Mouse (Mus musculus): Measurements from ENCODE around the gene Dlgap1. TPM values are rescaled to one million over a fixed set of nuclear protein-coding genes. Genes with fewer than 3 reads are reported as not detected.

Gene Dlgap1
- polyA plus RNA-seq, 1 experiment = 310 TPM

GRCm38 (mm10) chr17:70263156-70263555, 294.3 kb downstream of the Dlgap1 start:
- H3K27ac ChIP-seq (ENCODE audit: insufficient read depth, low read length) = no peak overlapping the region
- H3K4me1 ChIP-seq (ENCODE audit: control insufficient read depth, insufficient read depth, low read length) = no peaks in the 10 kb centered on the region
- no peak for TF ChIP-seq CTCF (IDR thresholded peaks at IDR 0.05; ENCODE audit: extremely low read depth, insufficient read depth, low read length)
- no peak for TF ChIP-seq POLR2A (IDR thresholded peaks at IDR 0.05; ENCODE audit: extremely low read depth, insufficient read depth, low read length)
- no peak overlapping the region for H3K4me3 ChIP-seq (ENCODE audit: insufficient read depth, low read length)

- no peak overlapping the region for H3K27ac ChIP-seq (ENCODE audit: insufficient read depth, low read length)
- H3K4me3 ChIP-seq (ENCODE audit: insufficient read depth, low read length) = no peak overlapping the region
- TF ChIP-seq CTCF (IDR thresholded peaks at IDR 0.05; ENCODE audit: extremely low read depth, insufficient read depth, low read length) = no peak
- TF ChIP-seq POLR2A (IDR thresholded peaks at IDR 0.05; ENCODE audit: extremely low read depth, insufficient read depth, low read length) = no peak
- no peaks in the 10 kb centered on the region for H3K4me1 ChIP-seq (ENCODE audit: control insufficient read depth, insufficient read depth, low read length)
Measured at GRCm38 (mm10) chr17:70272125-70272524, 303.3 kb downstream of the Dlgap1 start.

- H3K4me1 ChIP-seq (ENCODE audit: control insufficient read depth, insufficient read depth, low read length) = no peaks in the 10 kb centered on the region; the same call in 1 of the 2 replicates
- H3K4me3 ChIP-seq (ENCODE audit: insufficient read depth, low read length) = no peak overlapping the region
- H3K27ac ChIP-seq (ENCODE audit: insufficient read depth, low read length) = no peak overlapping the region
- no peak for TF ChIP-seq POLR2A (IDR thresholded peaks at IDR 0.05; ENCODE audit: extremely low read depth, insufficient read depth, low read length)
- no peak for TF ChIP-seq CTCF (IDR thresholded peaks at IDR 0.05; ENCODE audit: extremely low read depth, insufficient read depth, low read length)
Measured at GRCm38 (mm10) chr17:70287708-70288107, 318.8 kb downstream of the Dlgap1 start.

- Histone ChIP-seq H3K27ac (ENCODE audit: insufficient read depth, low read length) (no peak overlapping the region), H3K4me3 (ENCODE audit: insufficient read depth, low read length) (no peak overlapping the region), H3K4me1 (ENCODE audit: control insufficient read depth, insufficient read depth, low read length) (no peaks in the 10 kb centered on the region)
- TF ChIP-seq CTCF (IDR thresholded peaks at IDR 0.05; ENCODE audit: extremely low read depth, insufficient read depth, low read length) = no peak
- no peak for TF ChIP-seq POLR2A (IDR thresholded peaks at IDR 0.05; ENCODE audit: extremely low read depth, insufficient read depth, low read length)
Measured at GRCm38 (mm10) chr17:70294106-70294505, 325.2 kb downstream of the Dlgap1 start.

- Histone ChIP-seq H3K4me1 (ENCODE audit: control insufficient read depth, insufficient read depth, low read length) (peaks cover 3% of the 10 kb centered on the region; the same call in 1 of the 2 replicates), H3K27ac (ENCODE audit: insufficient read depth, low read length) (no peak overlapping the region)
- TF ChIP-seq CTCF (IDR thresholded peaks at IDR 0.05; ENCODE audit: extremely low read depth, insufficient read depth, low read length) = no peak
- no peak for TF ChIP-seq POLR2A (IDR thresholded peaks at IDR 0.05; ENCODE audit: extremely low read depth, insufficient read depth, low read length)
Measured at GRCm38 (mm10) chr17:70301941-70302478, 333.1 kb downstream of the Dlgap1 start.

GRCm38 (mm10) chr17:70302656-70303055, 333.8 kb downstream of the Dlgap1 start:
- Histone ChIP-seq H3K4me1 (ENCODE audit: control insufficient read depth, insufficient read depth, low read length) (peaks cover 6% of the 10 kb centered on the region), H3K4me3 (ENCODE audit: insufficient read depth, low read length) (no peak overlapping the region), H3K27ac (ENCODE audit: insufficient read depth, low read length) (no peak overlapping the region)
- TF ChIP-seq POLR2A (IDR thresholded peaks at IDR 0.05; ENCODE audit: extremely low read depth, insufficient read depth, low read length) (no peak), CTCF (IDR thresholded peaks at IDR 0.05; ENCODE audit: extremely low read depth, insufficient read depth, low read length) (no peak)

More at GRCm38 (mm10) chr17:70301941-70302478, 333.1 kb downstream of the Dlgap1 start:
- H3K4me3 ChIP-seq (ENCODE audit: insufficient read depth, low read length) = no peak overlapping the region

- TF ChIP-seq POLR2A (IDR thresholded peaks at IDR 0.05; ENCODE audit: extremely low read depth, insufficient read depth, low read length) = no peak
- TF ChIP-seq CTCF (IDR thresholded peaks at IDR 0.05; ENCODE audit: extremely low read depth, insufficient read depth, low read length) = no peak
- Histone ChIP-seq H3K27ac (ENCODE audit: insufficient read depth, low read length) (no peak overlapping the region), H3K4me3 (ENCODE audit: insufficient read depth, low read length) (no peak overlapping the region), H3K4me1 (ENCODE audit: control insufficient read depth, insufficient read depth, low read length) (peaks cover 11% of the 10 kb centered on the region)
Measured at GRCm38 (mm10) chr17:70305021-70305420, 336.1 kb downstream of the Dlgap1 start.

- H3K27ac ChIP-seq (ENCODE audit: insufficient read depth, low read length) = no peak overlapping the region
Measured at GRCm38 (mm10) chr17:70307418-70308176, 338.7 kb downstream of the Dlgap1 start.

GRCm38 (mm10) chr17:70308364-70309231, 339.7 kb downstream of the Dlgap1 start:
- no peak for TF ChIP-seq CTCF (IDR thresholded peaks at IDR 0.05; ENCODE audit: extremely low read depth, insufficient read depth, low read length)
- no peak for TF ChIP-seq POLR2A (IDR thresholded peaks at IDR 0.05; ENCODE audit: extremely low read depth, insufficient read depth, low read length)
- H3K27ac ChIP-seq (ENCODE audit: insufficient read depth, low read length) = 0 out of 2 replicates have a peak overlapping the region, but pooled peaks have one; percentile 0

More at GRCm38 (mm10) chr17:70307418-70308176, 338.7 kb downstream of the Dlgap1 start:
- Histone ChIP-seq H3K4me3 (ENCODE audit: insufficient read depth, low read length) (no peak overlapping the region), H3K4me1 (ENCODE audit: control insufficient read depth, insufficient read depth, low read length) (peaks cover 11% of the 10 kb centered on the region)
- TF ChIP-seq POLR2A (IDR thresholded peaks at IDR 0.05; ENCODE audit: extremely low read depth, insufficient read depth, low read length) (no peak), CTCF (IDR thresholded peaks at IDR 0.05; ENCODE audit: extremely low read depth, insufficient read depth, low read length) (no peak)

More at GRCm38 (mm10) chr17:70308364-70309231, 339.7 kb downstream of the Dlgap1 start:
- Histone ChIP-seq H3K4me1 (ENCODE audit: control insufficient read depth, insufficient read depth, low read length) (peaks cover 11% of the 10 kb centered on the region), H3K4me3 (ENCODE audit: insufficient read depth, low read length) (no peak overlapping the region)
